In the genomic region with DNA sequence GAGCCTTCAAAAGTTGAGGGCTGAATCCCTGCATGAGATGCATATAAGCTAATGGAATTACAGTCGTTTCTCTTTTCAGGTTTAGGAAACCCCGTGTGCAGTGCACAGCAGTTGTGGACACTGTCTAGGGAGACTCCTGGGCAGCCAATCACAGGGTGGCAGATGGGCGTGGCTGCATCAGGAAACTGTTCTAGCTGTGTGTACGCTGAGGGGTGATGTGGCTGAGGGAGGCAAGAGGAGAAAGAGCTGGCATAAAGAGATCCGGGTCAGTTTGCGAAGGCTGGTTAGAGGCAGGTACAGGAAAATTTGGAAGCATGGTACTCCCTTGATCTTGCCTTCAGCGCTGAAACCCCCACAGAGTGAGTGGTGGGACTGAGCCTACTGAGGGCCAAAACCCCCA, we compare ENCODE assay signal across 15 mouse cellular contexts.
DNase-seq lines count a peak whose midpoint lies in the region; ATAC-seq and TF ChIP-seq lines count a peak whose summit lies in the region.
"Had no signal": no experiment of that assay in that cellular context is flagged by ENCODE, and none has a peak within 500 bp of the region (broad histone marks: within the 10 kb centered on the region; RNA-seq: fewer than 3 reads in every experiment).

No protein-coding gene starts in this region.

- no peak for TF ChIP-seq CTCF in thymus, adult 2 months (IDR thresholded peaks at IDR 0.05; ENCODE audit: borderline replicate concordance, control insufficient read depth, extremely low read depth, insufficient read depth, low read length, poor library complexity)

- no peak overlapping the region for H3K4me3 ChIP-seq in midbrain, embryonic 13.5 days (replicated peaks)
- H3K4me3 ChIP-seq in midbrain, embryonic 11.5 days (ENCODE audit: low read depth, low read length) = no peak overlapping the region
- no peak overlapping the region for H3K4me3 ChIP-seq in intestine, embryonic 15.5 days (replicated peaks)
- no peak overlapping the region for H3K4me3 ChIP-seq in stomach, embryonic 15.5 days (replicated peaks)
- no peak overlapping the region for H3K4me3 ChIP-seq in thymus, adult 2 months (ENCODE audit: control insufficient read depth, insufficient read depth, low read length)
- H3K4me3 ChIP-seq: embryonic facial prominence, embryonic 15.5 days; heart, adult 2 months had no signal

- no peaks in the 10 kb centered on the region for H3K9me3 ChIP-seq in midbrain, embryonic 13.5 days
- H3K9me3 ChIP-seq in midbrain, embryonic 11.5 days (ENCODE audit: control insufficient read depth, low read length) = no peaks in the 10 kb centered on the region
- no peaks in the 10 kb centered on the region for H3K9me3 ChIP-seq in intestine, embryonic 15.5 days
- no peaks in the 10 kb centered on the region for H3K9me3 ChIP-seq in stomach, embryonic 15.5 days
- H3K9me3 ChIP-seq: embryonic facial prominence, embryonic 15.5 days had no signal

- TF ChIP-seq POLR2A in thymus, adult 2 months (IDR thresholded peaks at IDR 0.05; ENCODE audit: control insufficient read depth, extremely low read depth, insufficient read depth, low read length, poor library complexity) = no peak

- no peak overlapping the region for H3K9ac ChIP-seq in midbrain, embryonic 13.5 days (replicated peaks)
- H3K9ac ChIP-seq in midbrain, embryonic 11.5 days (ENCODE audit: low read length) = no peak overlapping the region
- no peak overlapping the region for H3K9ac ChIP-seq in intestine, embryonic 15.5 days
- no peak overlapping the region for H3K9ac ChIP-seq in stomach, embryonic 15.5 days
- H3K9ac ChIP-seq: embryonic facial prominence, embryonic 15.5 days had no signal

- peak; percentile 69 for ATAC-seq in midbrain, embryonic 13.5 days
- no peak for ATAC-seq in midbrain, embryonic 11.5 days (ENCODE audit: low FRiP score)
- peak; percentile 68 for ATAC-seq in intestine, embryonic 15.5 days
- peak; percentile 60; the same call in 1 of the 2 replicates for ATAC-seq in stomach, embryonic 15.5 days (ENCODE audit: insufficient read depth, low FRiP score, low read depth)
- ATAC-seq: lung, postnatal 0 days had no signal

- H3K4me1 ChIP-seq in midbrain, embryonic 13.5 days (replicated peaks) = no peaks in the 10 kb centered on the region
- H3K4me1 ChIP-seq in midbrain, embryonic 11.5 days (ENCODE audit: control insufficient read depth, insufficient read depth, low read length) = no peaks in the 10 kb centered on the region
- H3K4me1 ChIP-seq in intestine, embryonic 15.5 days (replicated peaks) = no peaks in the 10 kb centered on the region; the same call in 1 of the 2 replicates
- H3K4me1 ChIP-seq in stomach, embryonic 15.5 days = no peaks in the 10 kb centered on the region
- no peaks in the 10 kb centered on the region for H3K4me1 ChIP-seq in thymus, adult 2 months (replicated peaks; ENCODE audit: control insufficient read depth, insufficient read depth, low read length)
- H3K4me1 ChIP-seq: embryonic facial prominence, embryonic 15.5 days had no signal

- WGBS in midbrain, embryonic 13.5 days = 57% methylated on average over 7 of the region's 7 CpGs
- 54% methylated on average over 7 of the region's 7 CpGs for WGBS in midbrain, embryonic 11.5 days
- WGBS in intestine, embryonic 15.5 days = 35% methylated on average over 7 of the region's 7 CpGs
- WGBS in stomach, embryonic 15.5 days = 35% methylated on average over 7 of the region's 7 CpGs
- WGBS in thymus, adult 2 months = 56% methylated on average over 7 of the region's 7 CpGs

- H3K36me3 ChIP-seq in midbrain, embryonic 13.5 days = no peaks in the 10 kb centered on the region
- no peaks in the 10 kb centered on the region for H3K36me3 ChIP-seq in midbrain, embryonic 11.5 days (ENCODE audit: control insufficient read depth, insufficient read depth, low read length)
- no peaks in the 10 kb centered on the region for H3K36me3 ChIP-seq in intestine, embryonic 15.5 days
- H3K36me3 ChIP-seq in stomach, embryonic 15.5 days = no peaks in the 10 kb centered on the region
- H3K36me3 ChIP-seq in thymus, adult 2 months (ENCODE audit: control insufficient read depth, insufficient read depth, low read length) = no peaks in the 10 kb centered on the region
- H3K36me3 ChIP-seq: embryonic facial prominence, embryonic 15.5 days had no signal

- no peaks in the 10 kb centered on the region for H3K27me3 ChIP-seq in midbrain, embryonic 13.5 days
- no peaks in the 10 kb centered on the region for H3K27me3 ChIP-seq in midbrain, embryonic 11.5 days (ENCODE audit: control insufficient read depth, insufficient read depth, low read length)
- no peaks in the 10 kb centered on the region for H3K27me3 ChIP-seq in intestine, embryonic 15.5 days (replicated peaks)
- H3K27me3 ChIP-seq in stomach, embryonic 15.5 days (replicated peaks) = no peaks in the 10 kb centered on the region
- no peaks in the 10 kb centered on the region for H3K27me3 ChIP-seq in thymus, adult 2 months (ENCODE audit: control insufficient read depth, insufficient read depth, low read length)
- H3K27me3 ChIP-seq: embryonic facial prominence, embryonic 15.5 days had no signal

- peak; percentile 70 for DNase-seq in heart, adult 11 months
- DNase-seq in heart, adult 18-20 months = no peak
- no peak for DNase-seq in midbrain, embryonic 11.5 days (ENCODE audit: low spot score, missing footprints)
- DNase-seq in thymus, adult 2 months = no peak
- DNase-seq in urinary bladder, postnatal 36 days (ENCODE audit: low spot score in 2 of 2) = no peak
- DNase-seq: cerebellum, postnatal 14 days; heart, adult 2 months; kidney, postnatal 10 days; right cerebral cortex, postnatal 25 days had no signal

- H3K27ac ChIP-seq in midbrain, embryonic 13.5 days = no peak overlapping the region; the same call in 1 of the 2 replicates
- H3K27ac ChIP-seq in midbrain, embryonic 11.5 days (ENCODE audit: low read depth, low read length) = no peak overlapping the region
- H3K27ac ChIP-seq in intestine, embryonic 15.5 days = no peak overlapping the region
- H3K27ac ChIP-seq in stomach, embryonic 15.5 days = no peak overlapping the region
- H3K27ac ChIP-seq in thymus, adult 2 months (ENCODE audit: control insufficient read depth, insufficient read depth, low read length) = no peak overlapping the region
- H3K27ac ChIP-seq: embryonic facial prominence, embryonic 15.5 days; heart, adult 2 months had no signal

- no peak overlapping the region for H3K4me2 ChIP-seq in midbrain, embryonic 13.5 days (replicated peaks)
- H3K4me2 ChIP-seq in midbrain, embryonic 11.5 days = no peak overlapping the region
- H3K4me2 ChIP-seq in intestine, embryonic 15.5 days (replicated peaks) = no peak overlapping the region
- no peak overlapping the region for H3K4me2 ChIP-seq in stomach, embryonic 15.5 days
- H3K4me2 ChIP-seq: embryonic facial prominence, embryonic 15.5 days; liver, embryonic 11.5 days had no signal
